Mouse (Mus musculus): ENCODE results near the gene Mical3. TPM values are rescaled to one million over a fixed set of nuclear protein-coding genes. Genes with fewer than 3 reads are reported as not detected.
A peak's percentile ranks its signal among the peaks of the same experiment; 100 is the strongest.

Mical3 gene
- polyA plus RNA-seq, 1 experiment from 2014 or later, result 20.9 TPM

DNA sequence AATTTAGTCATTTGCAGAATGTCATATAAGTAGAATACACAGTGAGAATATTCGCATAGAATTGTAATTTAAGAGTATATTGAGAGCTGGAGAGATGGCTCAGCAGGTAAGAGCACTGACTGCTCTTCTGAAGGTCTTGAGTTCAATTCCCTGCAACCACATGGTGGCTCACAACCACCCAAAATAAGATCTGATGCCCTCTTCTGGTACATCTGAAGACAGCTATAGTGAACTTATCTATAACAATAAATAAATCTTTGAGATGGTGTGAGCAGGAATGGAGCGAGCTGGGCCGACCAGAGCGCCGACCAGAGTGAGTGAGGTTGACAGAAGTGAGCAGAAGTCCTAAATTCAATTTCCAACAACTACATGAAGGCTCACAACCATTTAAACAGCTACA, 4.6 kb downstream of the Mical3 start:
- no peak overlapping the region for H3K27ac ChIP-seq
- H3K4me1 ChIP-seq, result peaks cover 26% of the 10 kb centered on the region
- no peaks in the 10 kb centered on the region for H3K9me3 ChIP-seq (replicated peaks)
- ATAC-seq, result no peak
- 92% methylated on average over 5 of the region's 5 CpGs for WGBS
- 0 out of 2 replicates have a peak, but pooled peaks cover 3% of the 10 kb centered on the region for H3K27me3 ChIP-seq
- no peak overlapping the region for H3K9ac ChIP-seq
- no peak overlapping the region for H3K4me3 ChIP-seq
- H3K4me2 ChIP-seq, result no peak overlapping the region
- H3K36me3 ChIP-seq (ENCODE audit: poor library complexity, severe bottlenecking), result no peaks in the 10 kb centered on the region

DNA sequence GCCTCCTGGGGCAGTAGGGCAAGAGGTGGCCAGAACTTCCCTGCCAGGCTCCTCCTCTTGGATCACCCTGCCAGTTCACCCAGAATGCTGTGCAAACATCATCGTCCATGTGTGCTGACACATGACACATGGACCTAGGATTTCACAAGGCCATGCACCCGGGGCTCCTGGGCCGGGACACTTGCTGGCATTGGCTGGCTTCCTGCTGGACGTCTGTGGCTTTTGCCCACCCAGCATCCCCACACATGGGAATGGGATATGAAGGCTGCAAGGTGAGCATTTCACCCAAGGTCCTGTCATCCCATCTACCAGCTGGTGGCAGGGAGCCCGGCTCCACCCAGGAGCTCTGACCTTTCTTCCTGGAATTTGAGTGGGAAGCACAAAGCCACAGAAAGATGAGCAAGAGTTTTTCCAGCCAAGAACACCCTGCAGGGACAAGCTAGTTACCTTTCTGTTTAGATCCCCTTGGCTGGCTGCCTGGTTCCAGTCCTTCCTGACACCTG, 8.0 kb downstream of the Mical3 start:
- Histone ChIP-seq H3K27me3 (no peaks in the 10 kb centered on the region), H3K27ac (no peak overlapping the region), H3K9me3 (replicated peaks) (no peaks in the 10 kb centered on the region), H3K4me2 (no peak overlapping the region), H3K36me3 (ENCODE audit: poor library complexity, severe bottlenecking) (no peaks in the 10 kb centered on the region), H3K9ac (no peak overlapping the region), H3K4me1 (peaks cover 2% of the 10 kb centered on the region), H3K4me3 (no peak overlapping the region)
- no peak for ATAC-seq
- WGBS, result 87% methylated on average over 5 of the region's 5 CpGs

DNA sequence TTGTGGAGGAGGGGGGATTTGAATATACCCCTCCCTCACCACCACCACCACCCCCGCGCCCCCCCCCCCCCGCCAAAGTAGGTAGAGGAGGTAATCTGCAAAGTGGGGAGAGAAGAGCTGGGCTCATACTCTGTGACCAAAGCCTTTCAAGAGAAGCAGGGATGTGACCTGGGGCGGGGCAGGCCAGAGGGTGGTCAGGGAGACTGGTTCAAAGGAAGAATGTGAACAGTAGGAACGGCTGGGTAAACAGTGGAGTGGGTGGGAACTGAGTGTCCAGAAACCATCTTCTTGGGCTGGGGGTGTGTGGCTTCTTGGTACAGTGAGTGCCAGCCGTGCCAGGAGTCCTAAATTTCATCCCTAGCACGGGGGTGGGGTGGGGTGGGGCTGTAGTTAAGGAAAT, 10.0 kb downstream of the Mical3 start:
- Histone ChIP-seq H3K27me3 (no peaks in the 10 kb centered on the region), H3K36me3 (ENCODE audit: poor library complexity, severe bottlenecking) (no peaks in the 10 kb centered on the region), H3K27ac (no peak overlapping the region), H3K4me3 (no peak overlapping the region), H3K4me2 (no peak overlapping the region), H3K9ac (no peak overlapping the region), H3K4me1 (no peaks in the 10 kb centered on the region), H3K9me3 (replicated peaks) (no peaks in the 10 kb centered on the region)
- no peak for ATAC-seq
- 50% methylated on average over 7 of the region's 7 CpGs for WGBS

DNA sequence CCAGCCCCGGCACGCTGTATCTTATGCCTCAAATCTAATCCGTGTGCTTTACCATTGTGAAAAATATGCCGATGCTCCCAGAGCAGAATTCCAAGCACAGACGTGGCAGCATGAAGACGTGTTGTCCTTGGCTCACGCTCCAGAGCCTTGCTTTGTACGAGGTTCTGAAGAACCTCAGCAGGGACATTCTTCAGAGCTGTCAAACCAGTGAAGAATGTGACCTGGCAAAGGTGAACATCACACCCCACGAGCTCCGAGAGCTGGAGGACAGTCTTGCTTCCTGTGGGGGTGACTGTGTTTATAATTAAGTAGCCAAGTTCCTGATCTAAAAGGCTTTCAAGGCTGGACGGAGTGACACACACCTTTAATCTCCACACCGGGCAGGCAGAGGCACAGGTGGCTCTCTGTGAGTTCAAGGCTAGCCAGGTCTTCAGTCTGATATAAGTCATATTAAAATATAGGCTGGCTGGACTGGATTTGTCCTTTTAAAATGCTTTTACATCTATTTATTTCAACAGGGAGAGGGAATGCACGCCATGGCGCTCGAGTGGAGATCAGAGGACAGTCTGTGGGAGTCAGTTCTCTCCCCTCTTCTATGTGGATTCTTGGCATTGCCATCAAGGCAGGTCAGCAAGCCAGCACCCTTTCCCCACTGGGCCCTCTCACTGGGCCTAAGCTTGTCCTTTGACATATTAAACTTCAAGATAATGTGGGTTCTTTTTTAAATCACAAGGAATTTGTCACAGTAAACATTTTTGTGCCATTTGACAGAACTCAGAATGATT, 12.6 kb downstream of the Mical3 start:
- Histone ChIP-seq H3K4me1 (no peaks in the 10 kb centered on the region), H3K9ac (no peak overlapping the region), H3K4me2 (no peak overlapping the region), H3K36me3 (ENCODE audit: poor library complexity, severe bottlenecking) (no peaks in the 10 kb centered on the region), H3K4me3 (no peak overlapping the region), H3K27me3 (no peaks in the 10 kb centered on the region), H3K9me3 (replicated peaks) (no peaks in the 10 kb centered on the region), H3K27ac (no peak overlapping the region)
- ATAC-seq, result no peak
- 91% methylated on average over 15 of the region's 15 CpGs for WGBS

DNA sequence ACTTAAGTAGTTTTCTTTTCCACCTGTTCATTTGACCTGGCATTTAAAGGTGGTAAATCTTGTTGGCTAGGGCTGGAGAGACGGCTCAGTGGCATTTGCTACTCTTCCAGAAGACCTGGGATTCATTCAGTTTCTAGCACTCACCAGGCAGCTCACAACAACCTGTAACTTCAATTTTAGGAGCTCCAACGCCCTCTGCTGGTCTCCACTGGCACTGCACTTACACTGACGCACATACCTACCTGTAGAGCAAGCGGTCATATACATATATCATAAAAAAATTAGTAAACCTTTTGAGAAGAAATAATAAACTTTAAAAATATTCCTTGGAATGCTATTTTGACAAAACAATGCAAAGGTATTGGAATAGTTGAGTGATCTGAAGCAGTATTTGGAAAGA, 13.7 kb downstream of the Mical3 start:
- Histone ChIP-seq H3K4me2 (no peak overlapping the region), H3K9ac (no peak overlapping the region), H3K36me3 (ENCODE audit: poor library complexity, severe bottlenecking) (no peaks in the 10 kb centered on the region), H3K9me3 (replicated peaks) (no peaks in the 10 kb centered on the region), H3K4me1 (no peaks in the 10 kb centered on the region), H3K27me3 (no peaks in the 10 kb centered on the region), H3K27ac (no peak overlapping the region), H3K4me3 (no peak overlapping the region)
- no peak for ATAC-seq
- 76% methylated on average over 4 of the region's 4 CpGs for WGBS

DNA sequence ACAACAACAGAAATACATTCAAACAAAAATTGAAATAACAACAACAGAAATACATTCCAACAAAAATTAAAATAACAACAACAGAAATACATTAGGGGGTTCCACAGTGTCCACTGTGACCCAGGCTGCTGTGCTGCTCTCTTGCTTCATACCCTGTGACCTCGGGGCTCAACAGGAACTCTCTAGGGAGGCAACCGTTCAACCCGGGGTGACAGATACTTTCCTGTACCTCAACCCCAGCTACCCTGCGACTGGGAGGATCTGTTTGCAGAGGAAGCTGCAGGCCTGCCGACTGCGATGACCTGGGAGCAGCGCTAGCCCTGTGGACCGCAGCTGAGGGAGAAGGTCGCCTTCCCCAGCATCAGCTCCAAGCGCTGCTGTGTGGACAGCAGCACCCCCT, 14.4 kb downstream of the Mical3 start:
- Histone ChIP-seq H3K4me1 (0 out of 2 replicates have a peak, but pooled peaks cover 2% of the 10 kb centered on the region), H3K9ac (no peak overlapping the region), H3K27me3 (no peaks in the 10 kb centered on the region), H3K27ac (no peak overlapping the region), H3K9me3 (replicated peaks) (no peaks in the 10 kb centered on the region), H3K4me3 (no peak overlapping the region), H3K36me3 (ENCODE audit: poor library complexity, severe bottlenecking) (no peaks in the 10 kb centered on the region), H3K4me2 (no peak overlapping the region)
- 83% methylated on average over 10 of the region's 10 CpGs for WGBS
- no peak for ATAC-seq

DNA sequence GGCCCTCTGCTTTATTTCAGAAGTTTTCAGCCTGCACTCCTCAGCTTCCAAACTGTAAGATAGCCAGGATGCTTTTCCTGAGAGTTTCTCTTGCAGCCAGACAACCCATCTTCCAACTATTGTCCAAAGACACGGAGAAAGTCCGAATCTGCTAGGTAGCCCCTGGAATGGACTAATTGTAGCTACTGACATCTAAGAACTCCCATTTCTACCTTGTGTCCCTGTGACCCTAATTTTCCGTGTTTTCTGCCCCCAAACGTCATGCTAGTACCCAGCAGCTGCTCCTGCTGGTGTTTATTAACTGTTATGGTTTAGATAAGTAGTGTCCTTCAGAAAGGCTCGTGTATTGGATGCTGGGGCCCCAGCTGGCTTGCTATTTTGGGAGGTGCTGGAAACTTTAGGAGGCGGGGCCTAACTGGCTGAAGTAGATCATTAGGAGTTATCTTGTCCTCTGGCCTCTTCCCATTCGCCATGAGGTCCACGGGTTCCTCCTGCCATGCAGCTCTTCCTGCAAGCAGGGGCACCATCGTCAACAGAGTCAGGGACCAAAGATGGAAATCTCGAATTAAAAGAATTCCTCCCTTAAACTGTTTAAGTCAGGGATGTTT, 19.2 kb downstream of the Mical3 start:
- WGBS, result 69% methylated on average over 10 of the region's 10 CpGs
- no peak for ATAC-seq
- H3K27ac ChIP-seq, result no peak overlapping the region

DNA sequence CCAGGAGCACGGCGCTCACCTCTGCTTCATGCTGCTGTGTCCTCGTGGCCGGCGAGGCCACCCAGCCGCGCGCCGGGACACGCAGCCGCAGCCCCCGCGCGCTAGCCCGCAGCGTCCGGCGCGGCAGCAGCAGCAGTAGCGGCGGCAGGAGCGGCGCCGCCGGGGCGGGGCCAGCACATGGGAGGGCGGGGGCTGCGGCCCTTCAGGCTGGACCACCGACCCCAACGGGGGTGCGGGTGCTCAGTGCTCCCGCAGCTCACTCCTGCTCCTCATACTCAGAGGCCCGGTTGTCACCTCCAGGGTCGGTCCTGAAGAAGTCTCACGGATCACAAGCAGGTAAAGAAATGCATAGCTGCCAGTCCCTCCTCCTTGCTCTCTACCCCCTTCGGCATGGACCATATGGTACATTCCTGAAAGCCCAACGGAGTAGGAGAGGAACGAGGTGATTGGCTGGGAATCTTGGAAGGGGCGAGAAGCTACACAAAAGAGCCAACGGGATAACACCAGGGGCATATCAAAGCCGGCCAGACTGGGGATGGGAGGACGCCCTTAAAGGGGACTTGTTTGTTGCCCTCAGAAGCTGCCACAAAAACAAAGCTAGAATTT, 20.7 kb downstream of the Mical3 start:
- WGBS, result under 1% methylated on average over 35 of the region's 42 CpGs
- H3K9ac ChIP-seq, result peak overlapping the region; percentile 93
- peaks cover 32% of the 10 kb centered on the region for H3K4me1 ChIP-seq
- H3K9me3 ChIP-seq (replicated peaks), result no peaks in the 10 kb centered on the region
- peak overlapping the region; percentile 80 for H3K27ac ChIP-seq
- no peaks in the 10 kb centered on the region; the same call in 1 of the 2 replicates for H3K36me3 ChIP-seq (ENCODE audit: poor library complexity, severe bottlenecking)
- peak; percentile 98 for ATAC-seq
- H3K4me3 ChIP-seq, result peak overlapping the region; percentile 93
- peak overlapping the region; percentile 82 for H3K4me2 ChIP-seq
- no peaks in the 10 kb centered on the region for H3K27me3 ChIP-seq

More for the DNA sequence above, 19.2 kb downstream of the Mical3 start:
- Histone ChIP-seq H3K4me3 (no peak overlapping the region), H3K4me2 (no peak overlapping the region), H3K9ac (no peak overlapping the region), H3K9me3 (replicated peaks) (no peaks in the 10 kb centered on the region), H3K36me3 (ENCODE audit: poor library complexity, severe bottlenecking) (no peaks in the 10 kb centered on the region; the same call in 1 of the 2 replicates), H3K27me3 (no peaks in the 10 kb centered on the region), H3K4me1 (peaks cover 24% of the 10 kb centered on the region)

DNA sequence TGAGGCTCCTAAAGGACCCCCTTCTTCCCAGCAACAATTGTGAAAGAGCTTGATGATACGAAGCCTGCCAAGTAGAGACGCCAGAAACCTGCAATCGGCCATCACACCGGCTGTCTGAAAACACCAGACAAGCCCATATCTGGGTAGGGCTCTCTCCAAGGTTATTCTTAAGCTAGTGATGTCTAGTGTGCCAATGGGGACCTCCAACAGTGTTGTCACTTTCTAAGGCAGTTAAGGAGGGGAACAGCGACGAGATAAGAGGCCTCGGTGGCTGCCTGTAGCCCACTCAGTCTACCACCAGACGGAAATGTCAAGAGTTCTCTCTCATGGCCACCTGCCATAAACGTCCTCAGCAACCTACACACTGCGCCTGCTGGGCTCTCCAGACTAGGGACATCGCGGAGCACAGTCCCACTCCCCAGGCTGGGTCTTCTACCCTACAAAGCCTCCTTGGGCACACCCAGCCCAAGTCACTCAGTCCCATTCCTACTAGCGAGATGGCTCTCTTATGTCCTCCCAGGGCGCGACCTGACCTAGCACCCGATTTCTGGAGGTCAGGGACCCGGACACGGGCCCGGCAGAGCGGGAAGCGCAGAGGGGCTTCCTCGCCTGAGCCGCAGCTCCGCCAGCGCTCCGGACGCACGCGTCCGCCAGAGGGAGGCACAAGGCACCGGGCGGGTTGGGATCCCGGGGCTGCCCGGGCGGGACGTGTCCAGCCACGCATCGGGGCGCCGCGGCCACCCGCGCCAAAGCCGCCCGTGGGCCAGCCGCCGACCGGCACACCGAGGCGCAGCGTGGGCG, 21.4 kb downstream of the Mical3 start:
- Histone ChIP-seq H3K27me3 (no peaks in the 10 kb centered on the region), H3K4me3 (peak overlapping the region; percentile 93), H3K9me3 (replicated peaks) (no peaks in the 10 kb centered on the region), H3K36me3 (ENCODE audit: poor library complexity, severe bottlenecking) (peaks cover 6% of the 10 kb centered on the region; the same call in 1 of the 2 replicates), H3K27ac (peak overlapping the region; percentile 80), H3K4me1 (peaks cover 36% of the 10 kb centered on the region), H3K4me2 (peak overlapping the region; percentile 82), H3K9ac (peak overlapping the region; percentile 93)
- 1% methylated on average over 42 of the region's 52 CpGs for WGBS
- peak; percentile 25 for ATAC-seq

DNA sequence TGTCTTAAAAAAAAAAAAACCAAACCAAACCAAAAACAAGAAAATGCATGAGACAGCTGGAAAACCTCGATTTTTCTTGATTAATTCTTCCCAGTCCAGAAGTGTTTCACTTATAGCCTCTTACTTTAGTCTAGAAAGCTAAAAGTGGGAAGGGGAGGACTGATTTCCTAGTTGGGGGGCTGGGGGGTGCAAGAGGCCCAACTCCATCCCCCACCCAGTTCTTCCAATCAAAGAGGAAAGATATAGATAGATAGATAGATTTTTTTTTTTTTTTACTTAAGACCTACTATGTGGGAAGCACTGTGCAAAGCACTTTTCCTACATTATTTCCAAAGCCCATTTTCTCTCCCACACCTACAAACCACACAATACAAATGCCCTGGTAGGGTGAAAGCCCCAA, 22.7 kb downstream of the Mical3 start:
- no peaks in the 10 kb centered on the region for H3K27me3 ChIP-seq
- no peak overlapping the region for H3K27ac ChIP-seq
- ATAC-seq, result no peak
- peak overlapping the region; percentile 82; the same call in 1 of the 2 replicates for H3K4me2 ChIP-seq
- no peak overlapping the region for H3K9ac ChIP-seq
- WGBS, result 77% methylated on average over 1 of the region's 1 CpGs
- peaks cover 12% of the 10 kb centered on the region; the same call in 1 of the 2 replicates for H3K36me3 ChIP-seq (ENCODE audit: poor library complexity, severe bottlenecking)
- H3K4me1 ChIP-seq, result peaks cover 36% of the 10 kb centered on the region
- no peaks in the 10 kb centered on the region for H3K9me3 ChIP-seq (replicated peaks)
- H3K4me3 ChIP-seq, result no peak overlapping the region

DNA sequence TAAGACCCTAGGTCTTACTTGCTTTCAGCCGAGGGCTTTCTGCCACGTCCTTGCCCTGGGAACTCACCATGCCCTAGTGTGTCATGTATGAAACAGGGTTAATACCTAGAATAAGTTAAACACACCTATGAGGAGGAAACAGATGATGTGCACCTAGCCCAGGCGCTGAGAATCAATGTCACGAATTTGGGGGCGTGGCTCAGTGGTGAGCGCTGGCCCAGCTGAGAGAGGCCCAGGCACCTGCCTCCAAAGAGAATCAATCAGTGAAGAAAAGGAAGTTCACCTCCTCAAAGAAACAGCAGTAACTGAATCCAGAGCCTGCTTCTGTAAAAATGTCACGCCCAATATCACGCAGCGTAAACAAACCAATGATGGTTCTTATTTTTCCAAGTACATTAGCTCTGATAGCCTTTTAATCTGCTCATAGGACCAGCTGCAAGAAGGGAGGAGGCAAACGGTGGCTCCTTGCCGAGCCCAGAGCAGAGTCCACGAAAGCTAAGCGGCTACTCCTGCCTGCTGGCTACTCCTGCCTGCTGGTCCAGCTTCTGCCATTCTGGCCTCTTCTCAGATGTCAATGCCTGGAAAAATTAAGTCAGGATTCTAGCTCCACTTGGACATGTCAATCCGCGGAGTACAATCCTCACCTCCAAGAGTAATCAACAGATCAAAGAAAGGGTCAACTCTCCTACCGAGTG, 23.9 kb downstream of the Mical3 start:
- WGBS, result 93% methylated on average over 16 of the region's 16 CpGs
- ATAC-seq, result no peak

More for the DNA sequence above, 23.9 kb downstream of the Mical3 start:
- H3K4me2 ChIP-seq, result no peak overlapping the region
- no peak overlapping the region for H3K4me3 ChIP-seq
- no peaks in the 10 kb centered on the region for H3K27me3 ChIP-seq
- no peaks in the 10 kb centered on the region for H3K9me3 ChIP-seq (replicated peaks)
- peaks cover 15% of the 10 kb centered on the region; the same call in 1 of the 2 replicates for H3K36me3 ChIP-seq (ENCODE audit: poor library complexity, severe bottlenecking)
- H3K4me1 ChIP-seq, result peaks cover 36% of the 10 kb centered on the region
- H3K9ac ChIP-seq, result no peak overlapping the region
- no peak overlapping the region for H3K27ac ChIP-seq
